Mouse (Mus musculus) c-Kit-positive CD71-positive TER-119-positive erythroid progenitor cells, embryonic 14.5 days (primary cell): Measurements from ENCODE around the gene Il15ra.
"Not testable (repeated sequence)": the region's sequence is repeated elsewhere in the genome, so short reads cannot be mapped to it uniquely, and the experiment has no call there.

Experiments used
- DNase-seq: peaks from one replicate; pipeline ENCODE4 v3.0.0-alpha.2; 2013; ENCODE audit warnings: low spot score

The Il15ra gene

DNA sequence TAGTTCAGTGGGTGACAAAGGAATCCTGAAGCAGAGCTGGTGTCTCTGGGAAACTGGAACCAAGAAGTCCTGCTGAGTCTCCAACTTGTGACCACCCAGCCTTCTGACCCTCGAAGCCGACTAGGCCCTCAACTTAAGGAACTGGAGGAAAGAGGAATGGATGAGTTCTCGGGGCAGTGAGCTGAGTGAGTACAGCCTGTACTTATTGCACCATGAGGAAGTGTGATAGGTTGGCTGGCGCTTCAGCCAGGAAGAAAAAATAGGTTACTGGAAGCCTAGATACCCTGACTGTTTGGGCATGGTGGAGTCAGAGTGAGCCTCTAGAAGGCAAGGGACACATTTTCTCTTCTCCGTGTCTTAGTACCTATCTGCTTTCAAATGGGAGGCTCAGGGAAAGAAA is 3.4 kb downstream of the Il15ra start:
- no peak for DNase-seq

DNA sequence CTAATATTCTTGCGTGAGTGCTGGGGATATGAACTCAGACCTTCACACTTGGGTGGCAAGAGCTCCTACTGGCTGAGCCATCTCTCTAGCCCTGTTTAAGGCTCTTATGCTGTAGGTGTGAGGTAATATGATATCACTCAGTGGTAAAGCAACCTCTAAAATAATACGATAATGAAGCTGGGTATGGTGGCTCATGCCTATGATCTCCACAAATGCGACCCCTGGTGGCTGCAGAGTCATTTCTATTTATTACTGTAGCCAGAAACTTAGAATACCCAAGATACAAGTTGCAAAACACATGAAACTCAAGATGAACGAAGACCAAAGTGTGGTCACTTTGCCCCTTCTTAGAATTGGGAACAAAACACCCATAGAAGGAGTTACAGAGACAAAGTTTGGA is 5.0 kb downstream of the Il15ra start:
- DNase-seq: not testable (repeated sequence)

DNA sequence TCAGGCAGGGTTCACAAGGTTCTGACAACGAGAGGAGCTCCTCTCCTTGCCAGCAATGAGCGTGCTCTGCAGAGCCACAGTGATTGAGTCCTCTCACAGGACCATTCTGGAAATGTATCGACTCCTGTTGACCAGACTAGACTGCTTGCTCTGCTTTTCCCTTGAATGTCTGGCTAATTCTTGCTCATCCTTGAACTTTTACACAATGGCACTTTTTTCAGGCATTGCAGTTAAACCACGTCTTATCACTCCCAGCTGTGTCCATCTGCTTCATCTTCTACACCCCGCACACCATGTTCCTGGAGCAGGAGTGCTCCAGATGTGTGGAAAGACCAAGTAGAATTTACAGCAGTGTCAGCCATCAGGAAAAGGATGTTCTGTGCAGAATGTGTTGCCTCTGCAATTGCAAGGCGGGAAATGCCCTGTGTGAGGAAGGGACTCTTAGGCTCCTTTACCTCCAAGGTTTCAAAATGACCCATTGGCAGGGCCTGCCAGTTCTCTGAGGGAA is 7.4 kb downstream of the Il15ra start:
- DNase-seq: no peak

DNA sequence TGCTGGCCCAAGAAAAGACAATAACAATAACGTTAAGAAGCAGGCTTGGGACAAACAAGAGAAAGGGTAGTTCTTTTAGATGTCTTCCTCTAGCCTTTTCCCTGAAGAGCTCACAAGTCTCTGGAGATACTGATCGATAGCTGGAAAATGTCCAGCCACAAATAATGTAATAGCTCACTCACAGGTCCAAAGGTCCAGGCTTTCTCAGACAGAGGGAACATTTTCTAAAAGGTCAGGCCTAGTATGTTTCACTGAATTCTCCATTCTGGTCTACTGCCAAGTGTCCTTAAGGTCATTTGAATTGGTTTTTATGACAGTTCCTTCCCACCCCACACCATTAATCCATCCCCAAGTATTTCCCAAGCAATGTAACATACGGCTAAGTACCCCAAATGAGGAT is 7.9 kb downstream of the Il15ra start:
- DNase-seq: no peak

DNA sequence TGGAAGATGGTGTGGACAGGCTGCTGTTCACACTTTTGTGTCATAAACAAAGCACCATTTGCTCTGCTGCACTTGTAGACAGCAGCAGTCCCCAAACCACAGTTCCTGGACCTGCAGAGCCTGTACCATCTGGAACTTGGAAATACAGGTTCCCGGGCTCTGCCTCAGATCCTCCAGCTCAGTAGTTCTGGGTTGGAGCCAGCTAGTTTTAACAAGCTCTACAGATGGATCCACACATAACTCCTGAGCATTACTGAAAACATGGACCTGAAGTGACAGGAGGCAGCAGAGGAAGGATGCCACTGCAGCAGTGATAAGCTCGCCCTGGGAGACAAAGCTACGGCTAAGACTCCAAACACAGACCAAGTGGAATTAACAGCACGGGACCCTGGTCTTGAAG is 9.4 kb downstream of the Il15ra start:
- no peak for DNase-seq

DNA sequence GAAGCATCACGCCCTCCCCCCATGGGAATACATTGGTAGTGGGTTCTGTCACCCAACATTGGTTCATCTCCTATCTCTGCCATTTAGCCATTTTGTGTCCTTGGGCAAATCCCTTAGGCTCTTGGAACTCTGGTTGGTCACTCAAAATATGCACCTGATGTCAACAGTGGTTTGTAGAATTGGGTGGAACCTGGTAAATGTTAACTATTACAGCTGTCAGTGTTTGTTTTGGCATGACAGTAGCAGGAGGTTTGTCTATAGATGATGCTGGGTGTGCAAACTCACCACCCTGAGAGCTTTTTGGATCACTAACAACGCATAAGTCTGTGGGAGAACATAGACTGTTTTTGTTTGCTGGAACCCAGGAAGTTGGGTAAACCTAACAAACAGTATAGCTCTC is 13.5 kb downstream of the Il15ra start:
- no peak for DNase-seq

DNA sequence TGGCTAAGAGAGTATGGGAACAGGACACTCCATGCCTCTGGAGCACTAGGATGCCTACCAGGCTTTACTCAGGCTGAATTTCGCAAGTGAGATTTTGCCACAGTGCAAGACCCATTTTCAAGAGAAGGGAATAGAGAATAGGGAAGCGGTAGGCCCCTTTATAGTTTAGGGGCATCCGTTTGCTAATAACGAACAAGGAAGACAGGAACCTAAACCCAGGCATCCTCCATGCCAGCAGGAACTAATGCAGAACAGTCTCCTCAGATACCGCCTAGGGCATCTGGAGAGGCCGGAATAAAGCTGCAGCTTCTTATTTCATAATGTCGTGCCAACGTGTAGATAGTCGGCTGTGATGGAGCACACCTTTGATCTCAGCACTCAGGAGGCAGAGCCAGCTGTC is 17.5 kb downstream of the Il15ra start:
- DNase-seq: no peak

DNA sequence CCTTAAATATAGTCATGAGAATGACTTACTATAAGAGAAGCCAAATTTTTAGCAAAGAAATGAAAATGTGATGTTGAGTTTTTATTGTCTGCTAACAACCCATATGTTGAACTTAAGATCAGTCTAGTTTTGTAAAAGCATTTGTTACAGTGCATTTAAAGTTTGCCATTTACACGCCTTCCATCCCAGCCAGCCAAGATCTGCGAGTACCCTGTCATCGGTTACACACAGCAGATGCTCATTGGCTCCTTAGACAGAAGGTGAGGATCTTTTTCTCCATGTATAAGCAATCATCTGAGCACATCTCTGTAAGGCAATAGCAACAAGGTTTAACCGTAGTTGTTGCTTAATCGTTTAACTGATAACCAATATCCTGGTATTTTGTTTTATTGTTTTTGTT is 22.5 kb downstream of the Il15ra start:
- no peak for DNase-seq

DNA sequence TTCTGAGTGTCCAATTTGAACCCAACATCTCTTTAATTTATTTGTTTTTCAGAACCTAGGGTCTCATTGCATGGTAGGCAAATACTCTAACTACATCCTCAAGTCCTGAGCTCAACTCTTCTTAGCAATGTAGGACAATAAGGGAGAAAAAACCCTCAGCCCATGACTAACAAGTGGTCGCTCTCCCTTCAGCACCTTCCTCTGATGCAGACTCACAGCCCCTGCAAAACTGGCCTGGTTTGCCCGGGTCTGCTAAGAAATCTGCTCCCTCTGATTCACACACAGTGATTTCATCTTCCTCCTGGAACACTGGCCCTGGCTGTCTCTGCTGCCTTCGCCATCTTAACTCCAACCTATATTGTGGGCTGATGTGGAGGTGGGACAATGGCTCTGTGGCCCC is 24.0 kb downstream of the Il15ra start:
- DNase-seq: no peak

DNA sequence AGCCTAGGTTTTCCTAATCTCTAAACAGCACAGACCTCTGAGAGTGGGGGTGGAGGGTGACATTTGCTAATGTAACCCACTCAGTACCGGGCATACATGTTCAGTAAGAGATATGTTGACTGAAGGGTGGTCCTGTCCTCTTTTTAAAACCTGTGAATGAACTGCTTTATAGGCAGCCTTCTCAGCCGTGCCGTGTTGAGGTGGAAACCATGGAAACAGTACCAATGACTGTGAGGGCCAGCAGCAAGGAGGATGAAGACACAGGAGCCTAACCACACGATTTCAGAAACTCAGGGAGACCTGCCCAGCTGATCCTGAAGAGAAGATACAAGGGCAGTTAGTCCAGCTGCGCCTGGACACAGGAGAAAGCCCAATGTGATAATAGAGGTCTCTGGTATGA is 27.9 kb downstream of the Il15ra start:
- DNase-seq: no peak

DNA sequence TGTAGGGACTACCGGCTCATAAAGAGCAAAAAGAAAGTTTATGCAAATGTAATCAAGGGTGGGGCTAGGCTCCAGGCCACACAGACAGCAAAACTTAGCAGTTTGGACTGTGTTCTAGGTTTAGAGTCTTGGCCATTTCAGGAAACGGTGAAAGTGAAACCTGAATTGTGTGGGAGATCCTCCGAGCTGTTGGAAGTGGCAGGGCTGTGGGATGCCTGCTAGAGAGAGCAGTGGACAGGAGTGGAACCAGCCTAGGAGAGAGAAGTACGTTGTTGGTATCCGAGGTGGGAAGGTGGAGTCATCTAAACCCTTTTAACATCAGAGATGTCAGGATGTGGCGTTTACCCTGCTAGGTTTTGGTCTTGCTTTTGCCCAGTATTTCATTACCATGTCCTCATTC is 30.8 kb downstream of the Il15ra start:
- DNase-seq: no peak

DNA sequence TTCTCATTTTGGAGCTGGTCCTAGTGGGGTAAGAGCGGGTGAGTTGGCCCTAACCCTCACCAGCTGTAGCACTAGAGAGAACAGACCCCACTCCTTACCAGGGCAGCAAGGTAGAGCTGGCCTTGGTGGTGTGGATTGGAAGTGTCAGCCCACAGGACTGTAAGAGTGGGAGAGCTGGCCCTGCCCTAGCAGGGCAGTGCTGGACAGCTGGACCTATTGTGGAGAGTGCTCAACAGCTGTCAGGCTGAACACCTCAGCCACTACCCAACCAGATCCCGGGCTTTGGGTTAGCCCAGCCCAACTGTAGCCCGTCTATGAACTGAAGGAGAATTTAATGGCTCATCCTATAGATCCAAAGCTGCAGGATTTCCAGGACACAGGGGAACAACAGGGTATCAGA is 33.7 kb downstream of the Il15ra start:
- no peak for DNase-seq

DNA sequence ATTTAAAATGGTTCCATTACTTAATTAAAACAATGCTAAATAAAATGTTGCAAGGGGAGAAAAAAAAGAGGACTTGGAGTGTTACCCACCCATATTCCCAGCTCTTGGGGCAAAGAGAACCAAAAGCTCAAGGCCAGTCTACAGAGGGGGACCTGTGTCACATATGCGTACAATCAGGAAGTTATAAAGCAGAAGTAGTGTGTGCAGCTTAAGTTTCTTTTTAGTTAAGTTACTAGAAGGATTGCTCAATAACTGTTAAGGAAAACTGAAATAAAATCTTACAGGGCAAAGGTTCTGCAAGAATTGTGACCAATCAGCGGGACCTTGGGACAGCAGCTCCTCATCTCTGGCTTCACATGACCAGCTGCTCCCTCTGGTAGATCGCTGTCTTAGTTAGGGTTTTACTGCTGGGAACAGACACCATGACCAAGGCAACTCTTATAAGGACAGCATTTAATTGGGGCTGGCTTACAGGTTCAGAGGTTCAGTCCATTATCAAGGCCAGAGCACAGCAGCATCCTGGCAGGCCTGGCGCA is 34.5 kb downstream of the Il15ra start:
- DNase-seq: no peak

DNA sequence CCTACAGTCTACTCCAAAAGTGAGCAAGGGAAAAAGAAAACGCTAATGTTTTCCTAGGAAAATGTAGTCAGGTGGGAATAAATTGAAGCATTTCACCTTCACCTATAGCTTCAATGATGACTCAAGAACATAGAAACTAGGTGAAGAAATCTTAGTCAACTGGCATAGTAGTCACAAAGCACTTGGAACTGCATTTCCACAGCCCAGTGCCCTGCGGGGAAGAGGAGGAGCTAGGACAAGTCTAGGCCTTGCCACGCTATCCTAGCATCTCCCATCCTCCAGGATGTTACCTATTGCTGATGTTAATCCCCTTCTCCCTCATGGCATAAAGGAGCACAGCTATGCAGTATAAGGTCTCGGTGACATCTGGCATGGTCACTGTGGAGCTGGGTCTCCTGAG is 57.5 kb downstream of the Il15ra start:
- no peak for DNase-seq

DNA sequence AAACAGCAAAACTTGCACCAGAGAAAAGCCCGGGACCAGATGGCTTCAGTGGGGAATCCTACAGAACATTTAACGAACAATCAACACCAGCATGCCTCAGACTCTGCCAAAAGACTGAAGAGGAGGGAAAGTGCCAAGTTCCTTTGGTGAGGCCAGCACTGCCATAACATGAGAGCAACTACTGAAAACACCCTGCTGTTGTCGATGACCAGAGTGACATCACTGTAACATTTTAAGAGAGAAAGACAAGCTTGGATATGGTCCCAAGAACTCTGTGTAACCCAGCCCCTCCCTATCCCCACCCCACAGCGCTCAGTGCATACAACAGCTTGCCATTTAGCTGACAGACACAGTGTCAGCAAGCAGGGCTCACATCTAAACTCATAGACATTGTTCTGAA is 60.6 kb downstream of the Il15ra start:
- no peak for DNase-seq

DNA sequence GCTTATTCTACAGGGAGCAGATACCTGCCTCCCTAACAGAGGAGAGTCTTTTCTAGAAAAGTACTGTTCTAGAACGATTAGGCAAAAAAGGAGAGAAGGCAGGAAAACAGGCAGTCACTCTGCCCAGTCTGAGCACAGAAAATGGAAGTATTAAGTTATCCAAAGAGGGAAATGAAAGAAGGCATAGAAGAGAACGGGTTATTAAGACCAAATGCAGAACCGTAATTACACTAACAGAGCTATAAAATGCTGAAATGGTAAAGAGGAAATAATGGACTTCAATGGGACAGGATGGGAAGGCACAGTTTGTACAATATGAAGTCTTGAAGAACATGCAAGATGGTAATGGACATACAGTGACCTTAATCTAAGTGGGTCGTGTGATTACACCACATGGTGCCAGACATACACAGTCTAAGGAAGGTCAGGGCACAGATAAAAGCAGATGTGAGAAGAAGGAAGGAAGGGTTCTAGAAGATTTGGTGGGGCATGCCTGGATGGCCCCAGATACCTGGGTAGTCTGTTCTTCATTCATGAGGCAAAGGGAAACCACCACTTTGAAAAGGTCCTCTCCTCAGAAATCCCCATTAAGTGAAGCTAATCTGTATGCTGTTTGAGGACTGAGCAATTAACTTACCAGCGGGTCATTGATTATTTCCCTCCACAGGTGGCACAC is 61.5 kb downstream of the Il15ra start:
- no peak for DNase-seq

DNA sequence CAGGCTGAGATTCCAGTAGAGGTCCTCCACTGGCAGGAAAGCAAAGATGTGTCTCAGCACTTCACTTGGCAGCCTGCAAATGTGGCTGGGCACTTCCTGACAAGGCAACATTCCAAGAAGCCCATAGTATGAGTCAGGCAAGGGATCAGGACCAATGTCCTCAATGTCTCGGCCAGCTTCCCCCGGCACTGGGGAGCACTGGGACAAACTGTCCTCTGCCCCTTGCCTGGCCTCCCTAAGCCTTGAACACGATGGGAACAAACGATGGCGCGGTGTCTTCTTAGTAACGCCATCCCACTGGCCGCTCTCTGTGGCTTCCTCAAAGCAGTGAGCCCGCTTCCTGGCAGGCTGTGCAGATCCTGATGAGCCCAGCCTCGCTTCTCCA is 62.1 kb downstream of the Il15ra start:
- no peak for DNase-seq

DNA sequence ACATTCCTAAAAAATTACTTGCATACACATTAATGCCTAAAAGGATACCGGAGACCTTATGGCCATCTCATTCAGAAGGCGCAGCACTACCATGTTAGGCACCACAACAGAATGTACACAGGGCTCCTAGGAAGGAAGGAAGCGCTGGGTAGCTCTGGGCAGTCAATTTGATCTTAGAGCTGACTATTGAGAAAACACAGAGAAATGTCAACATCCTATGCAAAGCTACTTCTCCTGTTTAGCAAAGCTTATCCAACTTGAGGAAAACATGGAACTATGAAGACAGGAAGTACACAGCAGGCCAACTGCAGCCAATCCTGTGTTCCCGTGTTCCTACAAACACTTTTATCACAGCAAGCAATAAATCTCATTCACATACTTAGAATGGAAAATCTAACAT is 66.6 kb downstream of the Il15ra start:
- no peak for DNase-seq

DNA sequence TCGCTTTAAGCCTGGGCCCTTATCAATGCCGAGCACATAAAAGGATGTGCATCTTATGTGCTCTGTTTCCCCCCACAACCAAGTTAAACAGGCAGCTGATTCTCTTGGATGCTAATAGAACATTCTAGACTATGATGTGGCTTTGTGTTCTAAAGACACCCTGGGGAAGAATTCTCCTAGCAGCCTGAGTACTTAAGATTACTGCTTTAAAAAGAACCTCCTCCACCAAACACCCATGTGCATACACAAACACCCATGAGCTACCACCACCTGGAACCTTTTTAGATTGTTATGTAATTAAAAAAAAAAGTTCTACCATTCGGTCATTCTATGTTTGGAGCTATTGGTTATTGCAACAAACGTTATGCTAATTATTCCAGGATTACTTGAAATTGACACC is 67.3 kb downstream of the Il15ra start:
- DNase-seq: no peak

DNA sequence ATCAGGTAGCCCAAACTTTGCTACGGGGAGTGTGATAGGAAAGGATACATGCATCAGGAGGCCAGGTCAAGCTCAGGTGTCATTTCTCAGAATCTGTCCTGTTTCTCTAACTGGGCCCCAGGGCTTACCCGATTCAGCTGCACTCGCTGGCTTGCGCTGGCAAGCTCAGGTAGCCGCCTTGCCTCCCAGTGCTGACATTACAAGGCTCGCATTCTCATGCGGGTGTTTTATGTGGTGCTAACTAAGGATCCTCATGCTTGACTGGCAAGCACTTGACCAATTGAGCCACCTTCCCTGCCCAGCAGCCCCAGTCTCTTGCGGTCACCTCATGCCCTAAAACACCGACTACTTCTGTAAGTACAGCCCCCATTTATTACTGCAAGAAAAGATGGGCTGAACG is 69.3 kb downstream of the Il15ra start:
- DNase-seq: no peak

DNA sequence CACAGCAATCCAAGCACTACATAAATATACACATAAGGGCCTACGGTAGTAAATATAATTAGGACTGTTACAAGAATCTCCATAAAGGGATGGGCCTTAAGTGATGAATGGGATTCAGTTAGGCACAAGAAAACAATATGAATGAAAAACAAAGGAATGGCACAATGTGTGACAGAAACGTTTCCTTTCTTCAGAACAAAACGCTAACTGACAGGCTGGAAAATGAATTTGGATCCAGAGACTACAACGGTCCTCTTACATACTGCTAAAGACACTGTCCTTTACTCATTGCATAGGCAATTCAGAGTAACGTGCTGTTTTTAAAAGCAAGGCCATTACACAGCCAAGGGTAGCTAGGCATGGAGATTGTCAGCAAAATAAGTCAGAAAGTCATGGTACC is 70.0 kb downstream of the Il15ra start:
- DNase-seq: no peak

DNA sequence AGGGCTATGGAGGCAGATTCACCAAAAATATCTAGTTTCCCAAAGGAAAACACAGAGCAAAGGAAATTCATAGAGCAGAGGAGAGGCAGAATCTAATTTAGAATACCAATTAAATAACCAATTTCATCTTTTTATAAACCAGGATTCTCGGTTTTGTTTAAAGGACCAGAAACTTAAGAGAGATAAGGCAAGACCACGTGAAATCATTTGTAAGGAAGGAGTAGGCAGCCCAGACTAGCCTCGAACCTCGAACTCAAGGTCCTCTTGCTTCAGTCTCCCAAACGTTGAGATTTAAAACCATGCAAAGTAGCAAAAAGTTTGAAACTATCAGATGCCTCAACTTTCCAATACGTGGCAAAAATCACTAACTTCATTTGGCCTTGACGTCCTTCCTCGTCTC is 71.3 kb downstream of the Il15ra start:
- DNase-seq: peak; percentile 9

DNA sequence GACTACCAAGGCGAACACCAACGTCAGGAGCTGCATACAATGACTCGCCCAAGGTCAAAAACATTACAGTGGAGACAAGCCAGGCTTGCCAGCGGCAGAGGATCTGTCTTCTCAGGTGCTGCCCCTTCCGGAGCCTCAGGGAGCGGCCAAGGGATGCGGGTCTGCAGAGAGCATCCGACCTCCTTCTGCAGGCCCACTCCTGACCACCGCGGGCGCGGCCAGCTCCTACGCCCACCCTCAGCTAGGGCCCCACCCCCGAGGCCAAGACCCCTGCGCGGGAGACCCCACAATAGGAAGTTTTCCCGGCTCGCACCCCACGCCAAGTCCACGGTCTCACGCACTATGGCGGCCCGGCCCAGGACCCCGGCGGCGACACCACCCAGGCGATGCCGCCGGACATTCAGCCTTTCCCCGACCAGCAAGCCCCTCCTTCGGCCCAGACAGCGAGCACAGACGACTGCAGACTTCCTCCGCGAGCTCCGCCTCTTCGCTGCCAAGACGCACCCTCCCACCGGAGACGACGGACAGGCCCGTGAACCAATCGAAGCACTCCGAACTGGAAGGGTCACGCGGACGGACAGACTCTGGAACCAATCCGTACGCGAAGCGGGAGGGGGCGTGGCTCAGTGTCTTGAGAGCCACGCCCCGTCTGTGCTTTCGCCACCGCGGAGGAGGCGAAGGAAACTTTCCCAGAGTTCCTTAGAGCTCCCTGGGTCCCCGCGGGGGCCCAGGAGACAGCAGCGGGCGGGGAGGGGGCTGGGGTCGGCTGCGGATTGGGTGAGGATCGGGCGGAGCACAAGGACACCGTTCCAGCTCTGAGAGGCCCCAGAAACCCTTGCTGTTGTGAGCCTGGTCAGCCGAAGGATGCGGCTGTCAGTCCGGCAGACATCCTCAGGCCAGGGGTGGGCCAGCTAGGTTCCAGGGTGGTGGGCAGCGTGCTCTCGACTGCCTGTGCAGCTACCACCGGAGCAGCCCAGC is 72.3 kb downstream of the Il15ra start, which contains the start of the genes Fbh1 and Ankrd16:
Gene Fbh1 (minus strand): TSS at position 492 of the 978 bp plus-strand sequence.
Gene Ankrd16 (plus strand): TSS at position 786 of the 978 bp plus-strand sequence.
- peak; percentile 100 for DNase-seq
